Mouse (Mus musculus) embryonic fibroblast, embryonic 13.5 days (primary cell): ENCODE data around the gene Adgre4. TPM values are rescaled to one million over a fixed set of nuclear protein-coding genes. Genes with fewer than 3 reads are reported as not detected.

ENCODE experiments used
- H3K27ac ChIP-seq: 2 replicates; pipeline ENCODE4 v1.5.1; 2012; ENCODE audit warnings: low read length, control low read depth, inconsistent platforms; ENCODE audit not compliant: insufficient read depth
- H3K4me1 ChIP-seq: 2 replicates; pipeline ENCODE4 v1.6.1; 2011; ENCODE audit warnings: low read length; ENCODE audit not compliant: control insufficient read depth, insufficient read depth
- H3K4me3 ChIP-seq: 2 replicates; pipeline ENCODE4 v1.5.1; 2011; ENCODE audit warnings: mild to moderate bottlenecking, control low read depth, low read length; ENCODE audit not compliant: insufficient read depth
- CTCF ChIP-seq: IDR thresholded peaks from 2 replicates; pipeline ENCODE4 v1.5.1; 2011; ENCODE audit warnings: mild to moderate bottlenecking, control low read depth, low read length, moderate library complexity, borderline replicate concordance; ENCODE audit not compliant: insufficient read depth
- POLR2A ChIP-seq: IDR thresholded peaks from 2 replicates; pipeline ENCODE4 v1.6.1; 2011; ENCODE audit warnings: low read depth, mild to moderate bottlenecking, control low read depth, low read length, moderate library complexity
- polyA plus RNA-seq: library from polyadenylated mRNA; stranded (reverse); fragments of >200 nt; gene quantifications from 2 replicates; pipeline ENCODE4 v1.2.4, GENCODE M21; 2011; ENCODE audit warnings: low read depth; ENCODE audit not compliant: missing spikeins, insufficient read length

Gene Adgre4
- polyA plus RNA-seq: not detected in 2 replicates

DNA sequence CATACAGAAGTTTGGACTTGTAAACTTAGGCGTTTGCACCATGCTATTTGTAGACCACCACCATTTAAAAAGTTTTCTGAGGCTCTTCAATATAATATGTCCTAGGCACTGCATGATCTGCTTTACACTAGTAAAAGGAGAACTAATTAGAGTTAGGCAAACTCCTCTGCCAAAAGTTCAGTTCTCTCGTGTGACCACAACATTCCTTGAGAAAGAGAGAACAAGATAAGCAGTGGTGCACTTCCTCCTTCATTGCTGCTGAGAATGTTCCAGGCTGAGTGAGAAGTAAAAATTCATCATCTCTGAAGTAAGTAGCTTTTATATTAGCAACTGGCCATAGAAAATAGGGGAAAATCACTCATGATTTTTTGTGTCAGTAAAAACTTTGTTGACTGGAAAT is at the start of gene Adgre4:
Gene Adgre4 (plus strand): TSS at position 199 of the 400 bp plus-strand sequence.
- Histone ChIP-seq H3K4me3 (no peak within 1 kb of the TSS), H3K4me1 (no peaks in the 10 kb centered on the region), H3K27ac (no peak within 1 kb of the TSS)
- TF ChIP-seq POLR2A: no peak
- TF ChIP-seq CTCF: no peak

DNA sequence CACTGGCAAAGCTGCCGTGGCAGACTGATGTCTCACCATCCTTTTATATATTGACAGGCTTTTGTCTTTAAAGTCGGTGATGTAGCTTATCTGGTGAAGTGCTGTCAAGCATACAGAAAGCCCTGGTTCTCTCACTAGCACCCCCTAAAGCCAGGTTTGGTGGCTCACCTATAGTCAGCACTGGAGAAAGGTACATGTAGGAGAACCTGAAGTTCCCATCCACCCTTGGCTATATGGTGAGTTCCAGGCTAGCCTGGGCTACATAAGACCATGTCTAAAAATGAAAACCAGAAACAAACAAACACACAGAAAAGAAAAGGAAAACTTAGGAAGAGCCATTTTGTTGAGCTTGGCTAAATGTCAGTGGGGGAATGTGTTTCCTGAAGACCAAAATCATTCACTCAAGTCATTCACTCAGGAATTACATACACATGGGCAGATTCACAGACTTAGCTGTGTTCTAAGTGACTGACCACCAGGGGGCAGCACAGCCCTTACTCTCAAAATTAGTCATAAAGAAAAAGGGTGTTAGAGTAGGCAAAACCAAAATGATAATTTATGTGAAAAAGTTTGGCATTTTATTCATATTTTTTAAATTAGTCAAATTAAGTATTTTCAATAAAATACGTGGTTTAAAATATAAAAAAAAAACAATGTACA is 47.5 kb upstream of the Adgre4 start:
- no peak for TF ChIP-seq POLR2A
- no peak for TF ChIP-seq CTCF
- H3K4me1 ChIP-seq: no peaks in the 10 kb centered on the region
- no peak overlapping the region for H3K4me3 ChIP-seq
- no peak overlapping the region for H3K27ac ChIP-seq

- H3K27ac ChIP-seq: no peak overlapping the region
- no peak overlapping the region for H3K4me3 ChIP-seq
- TF ChIP-seq POLR2A: no peak
- no peak for TF ChIP-seq CTCF
- no peaks in the 10 kb centered on the region for H3K4me1 ChIP-seq
Observed at GRCm38 (mm10) chr17:55702865-55703264, 46.9 kb upstream of the Adgre4 start.

GRCm38 (mm10) chr17:55711984-55712811 is 37.6 kb upstream of the Adgre4 start, which contains the start of gene Pot1b:
Pot1b (minus strand) TSS chr17:55712628.
- no peaks in the 10 kb centered on the region for H3K4me1 ChIP-seq
- no peak for TF ChIP-seq CTCF
- TF ChIP-seq POLR2A: peak; percentile 40; the same call in 1 of the 2 replicates
- H3K4me3 ChIP-seq: peak within 1 kb of the TSS; percentile 93
- H3K27ac ChIP-seq: no peak within 1 kb of the TSS

GRCm38 (mm10) chr17:55721270-55721669 is 28.5 kb upstream of the Adgre4 start:
- no peak for TF ChIP-seq POLR2A
- no peak overlapping the region for H3K4me3 ChIP-seq
- H3K4me1 ChIP-seq: no peaks in the 10 kb centered on the region
- H3K27ac ChIP-seq: no peak overlapping the region

GRCm38 (mm10) chr17:55722250-55722649 is 27.5 kb upstream of the Adgre4 start:
- H3K27ac ChIP-seq: no peak overlapping the region
- TF ChIP-seq CTCF (no peak), POLR2A (no peak)

GRCm38 (mm10) chr17:55726193-55726592 is 23.6 kb upstream of the Adgre4 start:
- TF ChIP-seq CTCF (no peak), POLR2A (no peak)
- Histone ChIP-seq H3K27ac (no peak overlapping the region), H3K4me1 (no peaks in the 10 kb centered on the region), H3K4me3 (no peak overlapping the region)

More at GRCm38 (mm10) chr17:55722250-55722649, 27.5 kb upstream of the Adgre4 start:
- H3K4me1 ChIP-seq: no peaks in the 10 kb centered on the region
- no peak overlapping the region for H3K4me3 ChIP-seq

- Histone ChIP-seq H3K27ac (no peak overlapping the region), H3K4me1 (no peaks in the 10 kb centered on the region), H3K4me3 (no peak overlapping the region)
- TF ChIP-seq CTCF: no peak
- TF ChIP-seq POLR2A: no peak
Observed at GRCm38 (mm10) chr17:55736675-55737074, 13.1 kb upstream of the Adgre4 start.

DNA sequence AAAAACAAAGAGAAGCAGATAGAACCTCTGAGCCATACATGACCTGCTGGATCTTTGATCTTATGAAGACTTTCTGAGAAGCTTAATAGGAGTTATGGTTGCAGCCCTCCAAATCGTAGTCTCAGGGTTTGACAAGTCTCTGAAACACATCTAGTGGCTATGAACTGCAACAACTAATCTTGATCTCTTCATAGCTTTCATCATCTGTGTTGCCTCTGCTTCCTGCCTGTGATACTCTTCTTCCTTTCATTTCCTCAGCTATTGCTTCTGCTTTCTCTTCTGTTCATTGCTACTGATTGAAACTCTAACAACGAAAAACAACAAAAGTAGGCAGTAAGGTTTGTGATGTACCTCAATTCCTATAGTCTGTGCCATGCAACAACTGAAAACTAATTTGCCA is 1.4 kb downstream of the Adgre4 start:
- Histone ChIP-seq H3K27ac (no peak overlapping the region), H3K4me1 (no peaks in the 10 kb centered on the region), H3K4me3 (no peak overlapping the region)
- TF ChIP-seq POLR2A: no peak
- no peak for TF ChIP-seq CTCF

DNA sequence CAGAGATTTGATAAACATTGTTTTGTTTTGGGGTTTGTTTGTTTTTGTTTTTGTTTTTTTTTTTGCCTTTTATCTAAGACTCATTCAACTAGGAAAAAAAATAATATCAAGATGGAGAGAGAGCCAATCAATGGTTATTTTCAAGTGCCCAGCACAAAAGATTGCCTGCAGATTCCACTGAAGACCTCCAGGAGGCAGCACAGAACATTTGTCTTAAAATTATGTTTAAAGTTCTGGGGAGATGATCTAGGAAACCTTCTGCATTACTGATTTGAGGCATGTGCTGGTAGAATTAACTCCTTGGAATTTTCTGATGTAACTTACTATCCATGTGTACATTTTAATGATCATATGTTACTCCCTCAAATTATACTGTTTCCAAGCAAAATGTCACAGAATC is 63.9 kb downstream of the Adgre4 start:
- no peak overlapping the region for H3K4me3 ChIP-seq

More for the DNA sequence above, 63.9 kb downstream of the Adgre4 start:
- no peak overlapping the region for H3K27ac ChIP-seq
- H3K4me1 ChIP-seq: no peaks in the 10 kb centered on the region
- TF ChIP-seq CTCF (no peak), POLR2A (no peak)
